Mouse (Mus musculus) embryonic facial prominence, embryonic 14.5 days (tissue): ENCODE results near the gene Cd38. TPM values are rescaled to one million over a fixed set of nuclear protein-coding genes. Genes with fewer than 3 reads are reported as not detected.
A peak's percentile ranks its signal among the peaks of the same experiment; 100 is the strongest.

Experiments used
- ATAC-seq: fragments of 200-750 bp; cut with Nextera tagmentation; 2 replicates; pipeline ENCODE4 v1.8.0; 2017; ENCODE audit warnings: low read depth, moderate number of reproducible peaks, moderate TSS enrichment
- DNase-seq: peaks from one replicate; pipeline ENCODE4 v3.0.0-alpha.2; 2015; ENCODE audit warnings: low spot score
- H3K27ac ChIP-seq: fragments of 300-500 bp; sonication (generic); replicated peaks from 2 replicates; pipeline ENCODE4 v1.5.1; 2014; ENCODE audit warnings: low read depth, mild to moderate bottlenecking, low read length, moderate library complexity
- H3K27me3 ChIP-seq: fragments of 300-500 bp; sonication (generic); replicated peaks from 2 replicates; pipeline ENCODE4 v1.6.1; 2014; ENCODE audit warnings: low read length; ENCODE audit not compliant: control insufficient read depth, insufficient read depth
- H3K36me3 ChIP-seq: fragments of 300-500 bp; sonication (generic); 2 replicates; pipeline ENCODE4 v1.6.1; 2014; ENCODE audit warnings: low read length, mixed read lengths; ENCODE audit not compliant: control insufficient read depth, insufficient read depth
- H3K4me1 ChIP-seq: fragments of 300-500 bp; sonication (generic); 2 replicates; pipeline ENCODE4 v1.6.1; 2014; ENCODE audit warnings: antibody characterized with exemption, low read length; ENCODE audit not compliant: control insufficient read depth, insufficient read depth
- H3K4me2 ChIP-seq: fragments of 300-500 bp; sonication (generic); 2 replicates; pipeline ENCODE4 v1.6.1; 2014; ENCODE audit warnings: low read depth, mild to moderate bottlenecking, low read length, moderate library complexity, mixed read lengths
- H3K4me3 ChIP-seq: fragments of 300-500 bp; sonication (generic); 2 replicates; pipeline ENCODE4 v1.5.1; 2014; ENCODE audit warnings: low read depth, mild to moderate bottlenecking, low read length
- H3K9ac ChIP-seq: fragments of 300-500 bp; sonication (generic); 2 replicates; pipeline ENCODE4 v1.6.1; 2014; ENCODE audit warnings: low read depth, mild to moderate bottlenecking, low read length, moderate library complexity, mixed read lengths
- H3K9me3 ChIP-seq: fragments of 300-500 bp; sonication (generic); 2 replicates; pipeline ENCODE4 v1.6.1; 2016; ENCODE audit warnings: low read length; ENCODE audit not compliant: control insufficient read depth
- WGBS: fragments of 180-500 bp; shearing (Covaris S2); extraction: QIAGEN DNeasy Blood & Tissue Kit; methylation state at CpG from one replicate; pipeline ENCODE4 v1.1.7; 2014; 5-methylcytosine and 5-hydroxymethylcytosine counted together
- polyA plus RNA-seq: library from polyadenylated mRNA; unstranded; fragments of >200 nt; fragmentation: Nextera tagmentation; extraction: Ambion mirVana; gene quantifications from 2 replicates; pipeline ENCODE4 v1.2.1, GENCODE M21; 2014

Cd38 gene
- polyA plus RNA-seq, 1 experiment from 2014 or later: 7.8 TPM

- no peak for DNase-seq
- no peak for ATAC-seq
- Histone ChIP-seq H3K4me3 (no peak overlapping the region), H3K27me3 (no peaks in the 10 kb centered on the region), H3K9me3 (no peaks in the 10 kb centered on the region), H3K36me3 (no peaks in the 10 kb centered on the region), H3K4me2 (no peak overlapping the region), H3K4me1 (peaks cover 11% of the 10 kb centered on the region; the same call in 1 of the 2 replicates), H3K9ac (no peak overlapping the region), H3K27ac (no peak overlapping the region)
- WGBS: 77% methylated on average over 2 of the region's 2 CpGs
Observed at GRCm38 (mm10) chr5:43865316-43865715, 3.0 kb upstream of the Cd38 start.

GRCm38 (mm10) chr5:43868711-43869600 lies 603 bp downstream of the Cd38 start:
- Histone ChIP-seq H3K27ac (no peak overlapping the region; the same call in 1 of the 2 replicates), H3K4me1 (peaks cover 11% of the 10 kb centered on the region; the same call in 1 of the 2 replicates)
- WGBS: 3% methylated on average over 27 of the region's 28 CpGs

DNA sequence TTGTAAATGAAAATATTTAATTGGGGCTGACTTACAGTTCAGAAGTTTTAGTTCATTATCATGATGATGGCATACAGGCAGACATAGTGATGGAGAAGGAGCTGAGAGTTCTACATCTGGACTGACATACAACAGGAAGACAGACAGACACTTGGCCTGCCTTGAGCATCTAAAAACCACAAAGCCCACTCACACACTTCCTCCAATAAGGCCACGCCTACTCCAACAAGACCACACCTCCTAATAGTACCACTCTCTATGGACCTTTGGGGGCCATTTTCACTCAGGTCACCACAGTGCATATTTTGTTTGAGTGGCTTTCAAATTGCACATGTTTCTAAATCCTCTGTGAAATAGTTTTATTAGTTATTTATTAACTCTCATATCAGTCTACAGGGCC lies 3.5 kb downstream of the Cd38 start:
- DNase-seq (no peak), ATAC-seq (no peak)
- Histone ChIP-seq H3K27ac (no peak overlapping the region), H3K27me3 (no peaks in the 10 kb centered on the region), H3K9ac (no peak overlapping the region), H3K4me3 (no peak overlapping the region), H3K9me3 (no peaks in the 10 kb centered on the region), H3K4me2 (no peak overlapping the region), H3K36me3 (no peaks in the 10 kb centered on the region), H3K4me1 (peaks cover 11% of the 10 kb centered on the region; the same call in 1 of the 2 replicates)
- 67% methylated on average over 1 of the region's 1 CpGs for WGBS

More at GRCm38 (mm10) chr5:43868711-43869600, 603 bp downstream of the Cd38 start:
- H3K27me3 ChIP-seq: no peaks in the 10 kb centered on the region
- H3K4me3 ChIP-seq: peak overlapping the region; percentile 40
- DNase-seq (peak; percentile 38), ATAC-seq (peak; percentile 60)
- peak overlapping the region; percentile 72 for H3K4me2 ChIP-seq
- H3K9me3 ChIP-seq: no peaks in the 10 kb centered on the region
- peak overlapping the region; percentile 61 for H3K9ac ChIP-seq
- H3K36me3 ChIP-seq: no peaks in the 10 kb centered on the region

DNA sequence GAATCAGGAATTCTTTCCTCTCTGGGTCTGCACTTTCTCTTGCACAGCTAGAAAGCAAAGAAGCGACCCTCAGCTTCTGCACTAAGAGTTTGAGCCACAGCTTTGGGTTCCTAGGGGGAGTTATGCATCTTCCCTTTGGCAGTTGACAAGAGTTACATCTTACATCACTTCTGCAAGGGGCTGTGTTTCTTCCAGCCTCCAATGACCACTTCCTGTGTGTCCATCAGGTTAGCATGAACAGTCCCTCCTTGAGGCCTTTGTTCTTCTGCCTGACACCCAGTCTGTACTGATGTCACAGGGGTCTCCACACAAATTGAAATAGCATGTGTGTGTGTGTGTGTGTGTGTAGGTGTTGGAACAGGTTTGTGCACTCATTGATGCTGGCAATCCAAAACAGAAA lies 4.3 kb downstream of the Cd38 start:
- H3K27me3 ChIP-seq: no peaks in the 10 kb centered on the region
- H3K4me1 ChIP-seq: peaks cover 11% of the 10 kb centered on the region; the same call in 1 of the 2 replicates
- H3K9ac ChIP-seq: no peak overlapping the region
- no peak overlapping the region for H3K4me2 ChIP-seq
- no peak overlapping the region for H3K27ac ChIP-seq
- H3K4me3 ChIP-seq: no peak overlapping the region
- ATAC-seq (no peak), DNase-seq (no peak)
- WGBS: 73% methylated on average over 1 of the region's 1 CpGs
- no peaks in the 10 kb centered on the region for H3K36me3 ChIP-seq
- H3K9me3 ChIP-seq: no peaks in the 10 kb centered on the region

DNA sequence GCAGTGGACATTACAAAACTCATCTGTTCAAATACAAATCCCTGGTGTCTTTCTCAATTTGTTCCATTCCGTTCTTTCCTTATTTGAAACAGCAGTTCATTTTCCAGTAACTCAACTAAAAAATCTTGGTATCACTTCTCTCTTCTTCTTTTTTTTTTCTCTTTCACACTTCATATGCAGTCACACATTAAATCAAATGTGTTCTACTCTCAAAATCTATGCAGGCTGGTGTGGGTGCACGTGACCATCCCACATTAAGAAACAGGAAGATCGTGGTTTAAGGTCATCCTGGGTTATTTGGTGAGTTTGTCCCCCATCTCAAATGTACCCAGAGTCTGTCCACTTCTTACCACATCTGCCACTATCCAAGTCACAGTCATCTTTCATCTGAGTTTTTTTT lies 13.7 kb downstream of the Cd38 start:
- no peak for ATAC-seq

GRCm38 (mm10) chr5:43885060-43885820 lies 16.9 kb downstream of the Cd38 start:
- DNase-seq: peak; percentile 61
- H3K9ac ChIP-seq: no peak overlapping the region
- ATAC-seq: no peak
- peak overlapping the region; percentile 44 for H3K27ac ChIP-seq
- no peak overlapping the region for H3K4me2 ChIP-seq
- H3K4me3 ChIP-seq: no peak overlapping the region
- no peaks in the 10 kb centered on the region for H3K36me3 ChIP-seq
- WGBS: 16% methylated on average over 3 of the region's 3 CpGs
- no peaks in the 10 kb centered on the region for H3K9me3 ChIP-seq
- peaks cover 8% of the 10 kb centered on the region; the same call in 1 of the 2 replicates for H3K4me1 ChIP-seq
- no peaks in the 10 kb centered on the region for H3K27me3 ChIP-seq

More for the DNA sequence above, 13.7 kb downstream of the Cd38 start:
- Histone ChIP-seq H3K4me2 (no peak overlapping the region), H3K9ac (no peak overlapping the region), H3K9me3 (no peaks in the 10 kb centered on the region), H3K27ac (no peak overlapping the region), H3K4me1 (peaks cover 8% of the 10 kb centered on the region; the same call in 1 of the 2 replicates), H3K4me3 (no peak overlapping the region), H3K27me3 (no peaks in the 10 kb centered on the region), H3K36me3 (no peaks in the 10 kb centered on the region)
- 77% methylated on average over 3 of the region's 3 CpGs for WGBS
- no peak for DNase-seq

DNA sequence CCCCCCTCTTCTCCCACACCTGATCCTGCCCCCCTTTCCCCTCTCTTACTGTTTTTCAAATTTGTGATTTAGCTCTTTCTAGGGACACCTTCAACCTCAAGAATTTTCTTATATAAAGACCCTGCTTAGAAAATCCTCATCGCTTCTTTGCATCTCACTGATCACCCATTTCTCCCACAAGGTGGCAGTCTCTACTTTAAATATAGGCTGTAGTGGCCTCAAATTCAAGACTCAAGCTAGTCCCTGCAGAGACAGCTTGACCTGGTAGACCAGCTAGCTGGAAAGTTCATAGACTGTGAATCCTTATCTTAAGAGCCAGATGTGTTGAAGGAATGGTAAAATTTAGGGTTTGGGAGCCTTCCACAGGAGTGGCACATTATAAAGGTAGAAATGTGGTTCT lies 24.0 kb downstream of the Cd38 start:
- no peaks in the 10 kb centered on the region for H3K4me1 ChIP-seq
- H3K27me3 ChIP-seq: no peaks in the 10 kb centered on the region
- peak; percentile 65 for DNase-seq
- H3K36me3 ChIP-seq: no peaks in the 10 kb centered on the region
- H3K27ac ChIP-seq: no peak overlapping the region
- no peak for ATAC-seq
- no peaks in the 10 kb centered on the region for H3K9me3 ChIP-seq
- no peak overlapping the region for H3K4me2 ChIP-seq
- no peak overlapping the region for H3K9ac ChIP-seq
- no peak overlapping the region for H3K4me3 ChIP-seq
- 23% methylated on average over 1 of the region's 1 CpGs for WGBS

DNA sequence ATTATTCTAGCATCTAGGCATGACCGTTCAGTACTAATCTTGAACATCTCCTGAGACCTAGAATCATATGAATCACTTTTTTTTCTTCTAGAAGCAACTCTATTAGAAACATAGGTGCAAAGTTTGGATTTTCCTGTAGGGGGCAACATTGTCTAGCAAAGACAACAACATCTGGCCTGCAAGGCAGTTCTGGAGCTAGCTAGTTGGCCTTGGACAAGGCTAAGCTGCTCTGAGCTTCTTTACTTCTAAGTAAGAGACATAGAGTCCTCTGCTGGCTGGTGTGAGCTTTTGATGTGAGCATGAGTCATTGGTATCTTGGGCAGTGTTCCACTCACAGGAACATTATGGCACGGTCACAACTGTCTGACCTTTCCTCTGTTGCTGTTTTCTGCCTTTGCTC lies 25.8 kb downstream of the Cd38 start:
- no peak overlapping the region for H3K4me2 ChIP-seq
- no peak overlapping the region for H3K9ac ChIP-seq
- H3K27ac ChIP-seq: no peak overlapping the region
- H3K4me3 ChIP-seq: no peak overlapping the region
- DNase-seq (peak; percentile 74), ATAC-seq (no peak)
- no peaks in the 10 kb centered on the region for H3K27me3 ChIP-seq
- no peaks in the 10 kb centered on the region for H3K9me3 ChIP-seq
- 63% methylated on average over 2 of the region's 2 CpGs for WGBS
- no peaks in the 10 kb centered on the region for H3K4me1 ChIP-seq
- H3K36me3 ChIP-seq: no peaks in the 10 kb centered on the region
